Mouse (Mus musculus) adrenal gland, postnatal 25 days (tissue): Measurements from ENCODE around the gene Itpr1. TPM values are rescaled to one million over a fixed set of nuclear protein-coding genes. Genes with fewer than 3 reads are reported as not detected.

Source experiments
- DNase-seq: peaks from one replicate; pipeline ENCODE4 v3.0.0; 2021; ENCODE audit warnings: mixed read lengths
- total RNA-seq: library from RNA; stranded (reverse); gene quantifications from 2 replicates; pipeline ENCODE4 v1.2.3, GENCODE M21; 2021

Gene Itpr1
- total RNA-seq, 1 experiment from 2014 or later: 168 TPM

DNA sequence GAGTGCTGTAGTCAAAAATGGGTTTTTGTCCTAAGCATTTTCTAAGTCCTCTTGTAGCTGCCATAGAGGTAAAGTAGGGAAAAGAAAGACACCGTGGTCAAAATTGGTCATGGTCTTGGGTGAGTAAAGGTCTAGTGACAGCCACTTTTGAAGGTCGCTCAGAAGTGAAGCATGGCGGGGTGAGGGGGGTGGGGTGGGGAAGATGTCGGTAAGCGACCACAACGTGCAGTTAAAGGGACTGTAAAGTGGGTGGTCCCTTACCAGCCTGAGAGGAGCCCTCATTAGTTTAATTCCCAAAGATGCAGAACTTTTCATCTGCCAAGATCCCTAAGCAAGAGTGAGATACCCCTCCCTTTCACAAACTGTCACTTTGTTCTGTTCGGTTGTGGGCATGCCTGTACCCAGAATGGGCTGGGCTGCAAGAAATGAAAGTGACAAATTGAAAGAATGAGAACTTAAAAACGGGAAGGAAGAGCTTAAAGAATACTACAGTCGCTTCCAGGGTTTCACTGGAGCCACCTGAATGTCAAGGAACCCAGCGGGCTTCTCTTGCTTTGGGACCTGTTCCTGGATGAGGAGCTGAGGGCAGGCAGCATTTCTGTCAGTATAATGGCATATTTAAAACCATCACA is 1.5 kb downstream of the Itpr1 start:
- DNase-seq: no peak

DNA sequence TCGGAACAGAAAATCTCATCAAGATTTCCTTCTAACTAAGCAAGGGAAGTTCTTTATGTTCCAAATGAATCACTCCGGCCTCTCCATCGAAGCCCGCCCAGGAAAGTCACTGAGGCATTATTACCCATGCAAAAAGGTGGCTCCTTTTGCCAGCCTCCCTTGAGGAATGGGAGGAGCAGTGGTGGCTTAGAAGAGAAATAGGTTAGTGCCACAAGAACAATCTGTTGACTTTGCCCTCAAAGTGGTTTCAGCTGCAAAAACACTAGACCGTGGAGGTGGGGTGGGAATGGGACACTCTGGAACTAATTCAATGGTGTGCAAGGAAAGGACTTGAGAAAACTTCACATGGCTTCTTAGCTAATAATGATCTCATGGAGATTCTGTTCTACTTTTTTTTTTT is 3.2 kb downstream of the Itpr1 start:
- no peak for DNase-seq

DNA sequence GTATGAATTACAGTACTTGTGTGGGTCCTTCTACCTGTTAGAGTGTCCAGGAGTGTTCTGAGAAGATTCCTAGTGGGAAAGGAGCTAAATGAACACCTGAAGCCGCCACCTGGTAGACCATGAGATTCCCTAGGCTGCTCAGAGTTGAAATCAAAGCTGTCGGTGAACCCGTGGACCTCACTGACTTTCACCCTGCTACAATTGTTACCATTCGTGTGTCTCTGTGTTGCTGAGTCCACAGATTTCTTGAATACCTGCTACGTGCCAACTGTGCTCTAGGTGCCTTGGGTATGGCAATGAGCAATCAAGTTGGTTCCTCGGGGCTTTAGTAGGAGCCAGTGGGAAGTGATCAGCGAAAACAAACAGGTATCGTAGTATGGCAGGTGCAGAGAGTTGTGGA is 3.9 kb downstream of the Itpr1 start:
- DNase-seq: no peak

DNA sequence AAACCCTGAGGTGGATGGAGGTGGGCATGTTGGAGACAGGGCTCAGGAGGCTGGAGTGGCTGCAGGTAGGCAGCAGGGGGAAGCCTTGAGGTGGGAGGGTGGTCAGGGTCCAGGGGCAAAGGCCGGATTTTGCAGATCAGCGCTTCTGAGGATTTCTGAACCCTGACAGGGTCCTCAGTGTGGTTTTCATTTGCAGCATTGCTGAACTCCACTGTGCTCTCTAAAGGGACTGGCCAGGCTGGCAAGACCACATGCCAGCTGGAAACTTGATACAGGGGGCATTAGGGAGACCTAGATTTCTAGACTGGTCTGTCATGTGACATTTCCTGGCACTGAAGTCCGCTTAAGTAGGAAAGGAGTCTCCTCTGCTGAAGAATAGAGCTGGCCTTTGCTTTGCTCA is 5.1 kb downstream of the Itpr1 start:
- no peak for DNase-seq

DNA sequence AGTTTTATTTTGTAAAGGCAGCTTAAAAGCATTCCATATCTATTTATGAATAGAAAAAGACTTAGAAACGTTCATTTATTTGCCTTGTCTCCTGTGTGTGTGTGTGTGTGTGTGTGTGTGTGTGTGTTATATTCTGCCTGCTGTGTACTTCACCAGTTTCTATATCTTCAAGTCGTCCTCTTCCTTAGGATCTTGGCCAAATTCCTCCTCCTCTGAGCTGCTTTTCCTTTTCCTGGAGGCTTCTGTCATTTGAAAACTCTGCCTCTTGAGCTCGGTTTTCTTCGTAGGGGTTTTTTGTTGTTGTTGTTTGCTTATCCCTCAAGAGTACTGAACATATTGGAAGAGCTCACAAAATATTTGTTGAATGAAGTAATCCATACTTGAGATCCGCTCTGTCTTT is 9.5 kb downstream of the Itpr1 start:
- no peak for DNase-seq

DNA sequence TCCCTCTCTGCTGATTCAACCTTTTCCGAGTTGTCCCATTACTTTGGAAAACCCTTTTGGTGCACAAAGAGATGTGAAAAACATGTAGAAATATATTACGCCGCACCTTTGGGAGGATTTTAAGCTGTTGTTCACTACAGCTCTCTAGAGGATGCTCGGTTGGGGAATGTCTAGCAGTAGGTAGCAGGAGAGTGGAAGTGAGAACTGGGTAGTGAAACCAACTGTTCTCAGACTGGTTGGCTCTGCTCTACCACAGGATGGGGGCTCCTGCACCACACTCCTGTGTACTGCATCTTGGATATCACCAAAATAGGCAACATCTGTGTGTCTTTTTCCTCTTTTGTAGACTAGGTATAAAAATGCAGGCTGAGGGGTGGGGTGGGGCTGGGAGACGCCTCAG is 10.0 kb downstream of the Itpr1 start:
- DNase-seq: no peak

DNA sequence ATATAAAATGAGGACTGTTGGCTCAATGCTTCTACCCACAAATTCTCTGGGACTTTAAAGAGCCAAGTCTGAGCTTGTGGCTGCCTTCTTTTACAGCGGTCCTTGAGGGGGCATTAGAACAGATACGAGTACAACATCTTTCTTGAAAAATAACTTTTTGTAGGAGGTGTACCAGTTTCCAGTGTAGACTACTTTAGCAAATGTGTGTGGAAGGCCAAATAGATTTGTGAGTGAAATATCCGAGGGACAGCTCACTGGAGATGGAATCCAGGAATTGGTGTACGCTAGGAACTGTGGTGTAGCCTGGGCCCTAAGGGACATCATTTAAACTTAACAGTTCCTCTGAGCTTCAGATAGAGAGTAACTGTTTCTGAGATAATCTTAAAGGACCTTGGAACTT is 11.5 kb downstream of the Itpr1 start:
- no peak for DNase-seq

DNA sequence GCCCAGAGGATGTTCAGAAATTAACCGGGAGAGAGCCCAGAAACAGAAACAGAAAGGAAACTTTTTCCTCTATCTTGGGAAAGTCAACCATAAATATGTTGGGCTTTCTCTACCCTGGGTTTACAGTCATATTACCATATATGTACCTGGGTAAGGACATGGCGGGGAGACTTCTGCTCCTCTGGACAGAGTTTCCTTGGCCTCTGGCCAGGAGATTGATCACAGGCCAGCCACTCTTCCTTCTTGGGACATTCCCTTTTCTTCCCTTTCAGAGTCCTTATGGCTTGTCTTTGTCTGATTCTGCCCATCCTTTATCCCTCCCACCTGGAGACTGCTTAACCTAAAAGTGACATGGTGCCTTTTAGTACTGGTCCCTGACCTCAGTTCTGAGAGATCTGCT is 12.1 kb downstream of the Itpr1 start:
- DNase-seq: no peak

DNA sequence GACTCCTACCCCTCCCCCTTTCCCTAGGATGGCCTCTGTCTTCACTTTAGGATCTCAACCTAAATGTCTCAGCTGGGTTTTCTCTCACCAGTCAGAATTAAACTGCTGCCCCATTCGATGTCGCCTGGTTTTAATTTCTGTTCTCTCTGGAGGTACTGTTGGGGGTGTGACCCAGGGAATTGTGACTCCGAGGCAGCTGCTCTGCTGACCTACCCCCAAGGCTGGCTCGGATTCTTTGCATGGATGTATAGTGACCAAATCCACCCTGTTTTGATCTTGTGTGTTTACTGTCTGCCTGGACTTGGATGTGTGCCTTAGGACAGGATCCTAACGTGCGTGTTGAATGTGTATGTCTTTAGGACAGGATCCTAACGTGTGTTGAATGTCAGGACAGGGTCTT is 13.3 kb downstream of the Itpr1 start:
- no peak for DNase-seq

DNA sequence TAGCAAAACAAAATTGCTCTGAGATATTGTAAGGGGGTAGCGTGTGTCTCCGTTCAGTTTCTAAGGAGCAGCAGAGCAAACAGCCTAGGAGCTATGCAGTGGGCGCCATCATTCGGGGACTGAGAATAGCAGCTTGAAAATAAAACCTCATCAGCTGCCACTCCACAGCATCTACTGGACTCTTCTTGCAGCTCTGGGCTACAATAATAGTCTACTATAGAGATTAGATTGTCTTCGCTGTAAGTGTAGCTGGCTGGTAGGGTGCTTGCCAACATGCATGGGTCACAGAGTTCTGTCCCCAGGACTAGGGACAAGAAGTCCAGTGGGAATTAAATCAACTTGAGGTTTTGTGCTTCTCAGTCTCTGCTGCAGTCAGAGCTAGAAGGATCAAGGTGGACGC is 14.6 kb downstream of the Itpr1 start:
- no peak for DNase-seq

DNA sequence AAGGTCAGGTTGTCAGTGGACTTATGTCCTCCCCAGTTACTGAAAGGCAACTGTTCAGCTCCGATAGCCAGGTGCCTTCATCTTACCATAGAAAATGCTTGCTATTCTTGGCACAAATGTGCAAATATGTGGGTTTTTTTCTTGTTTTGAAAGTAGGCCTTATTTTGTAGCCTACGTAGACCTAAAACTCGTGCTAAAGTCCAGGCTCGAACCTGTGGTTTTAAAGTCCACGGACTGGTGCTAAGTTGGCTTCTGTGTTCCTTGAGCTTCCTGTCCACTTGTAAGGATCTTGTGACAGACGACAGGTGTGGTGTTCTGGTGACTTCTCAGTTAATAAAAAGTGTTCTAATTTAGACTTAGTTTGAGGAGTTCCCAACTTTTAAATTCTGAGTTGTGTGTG is 15.2 kb downstream of the Itpr1 start:
- DNase-seq: no peak

DNA sequence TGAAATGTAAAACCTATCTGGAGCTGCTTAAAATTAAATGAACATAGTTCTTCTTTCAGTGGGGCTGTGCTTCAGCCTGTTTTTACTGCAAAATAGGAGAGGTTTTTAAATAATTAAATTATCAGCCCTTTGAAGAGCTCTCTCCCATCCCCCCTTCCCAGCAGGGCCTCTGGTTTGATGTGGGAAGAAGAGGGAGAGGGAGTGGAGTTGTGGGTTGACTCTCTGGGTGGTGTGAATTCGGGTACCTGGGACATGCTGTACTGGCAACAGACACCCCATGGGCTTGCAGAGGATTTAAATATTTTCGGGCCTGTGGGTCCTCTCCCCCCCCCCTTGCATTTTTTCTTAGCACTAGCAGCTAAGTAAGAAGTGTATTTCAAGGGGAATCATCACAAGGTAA is 15.7 kb downstream of the Itpr1 start:
- no peak for DNase-seq

DNA sequence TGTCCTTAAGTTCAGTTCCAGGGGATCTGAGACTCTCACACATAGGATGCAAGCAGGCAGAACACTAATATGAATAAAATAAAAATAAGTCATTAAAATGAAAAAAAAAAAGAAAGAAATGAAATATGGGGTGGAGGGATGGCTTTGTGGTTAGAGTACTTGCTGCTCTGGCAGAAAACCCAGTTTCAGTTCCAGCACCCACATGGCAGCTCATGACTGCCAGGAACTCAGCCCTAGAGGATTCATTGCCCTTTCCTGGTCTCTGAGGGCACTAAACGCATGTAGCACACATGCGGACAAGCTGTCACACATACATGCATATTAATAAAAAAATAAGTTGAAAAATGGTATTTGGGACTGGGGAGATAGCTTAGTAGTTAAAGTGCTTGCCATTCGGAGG is 17.7 kb downstream of the Itpr1 start:
- DNase-seq: no peak

DNA sequence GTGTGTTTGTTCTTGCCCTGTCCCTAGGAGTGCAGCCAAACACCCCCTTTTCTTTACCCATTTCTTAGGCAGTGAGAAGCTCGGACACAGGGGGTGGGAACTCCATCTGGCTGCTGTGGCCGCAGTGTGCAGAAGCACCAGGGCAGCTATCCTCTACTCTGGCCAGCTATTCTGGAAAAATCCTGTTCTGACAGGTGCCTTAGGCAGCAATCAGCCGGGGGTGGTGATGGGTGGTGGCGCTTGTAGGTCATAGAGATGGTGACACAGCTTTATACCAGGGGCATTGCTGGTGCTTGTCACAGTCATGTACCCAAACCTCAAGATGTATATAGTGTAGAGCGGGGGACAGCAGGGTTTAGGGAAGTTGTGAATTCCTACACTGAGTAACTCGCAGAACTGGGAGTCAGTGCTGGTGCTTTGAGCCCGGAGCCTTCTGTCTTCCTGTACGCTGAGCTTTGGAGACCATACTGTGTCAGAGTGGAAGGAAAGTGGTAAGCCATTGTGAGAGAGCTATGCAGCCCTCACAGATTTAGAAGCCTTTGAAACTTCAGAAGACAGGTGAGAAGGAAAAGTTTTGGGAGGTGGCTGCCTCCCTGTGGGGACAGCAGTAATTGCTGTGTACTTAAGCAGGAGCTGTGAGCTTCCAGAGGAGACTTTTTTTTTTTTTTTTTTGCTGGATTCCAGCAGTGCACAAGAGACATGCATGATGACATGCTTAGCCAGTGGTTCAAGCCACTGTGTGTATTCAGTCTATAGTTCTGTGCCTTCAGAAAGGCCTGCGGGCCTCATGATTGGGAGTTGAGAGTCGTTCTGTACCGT is 19.2 kb downstream of the Itpr1 start:
- no peak for DNase-seq

DNA sequence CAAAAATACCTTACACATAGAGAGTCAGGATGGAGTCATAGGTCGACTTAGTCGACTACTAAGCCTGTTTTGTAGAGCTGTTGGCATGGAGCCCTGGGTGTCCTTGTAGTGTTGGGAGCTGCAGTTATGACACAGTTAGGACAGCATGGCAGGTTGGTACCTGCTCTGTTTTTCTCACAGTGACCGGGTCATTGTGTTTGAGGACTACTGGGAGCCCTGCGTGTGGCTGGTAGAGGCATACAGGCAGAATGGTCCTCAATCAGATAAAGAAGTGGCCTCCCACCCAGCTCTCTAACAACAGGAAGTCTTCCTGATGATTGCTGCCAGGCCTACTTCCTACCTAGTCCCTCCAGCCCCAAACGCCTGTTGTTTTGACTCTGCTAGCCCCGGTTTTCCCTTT is 20.2 kb downstream of the Itpr1 start:
- peak; percentile 88 for DNase-seq

DNA sequence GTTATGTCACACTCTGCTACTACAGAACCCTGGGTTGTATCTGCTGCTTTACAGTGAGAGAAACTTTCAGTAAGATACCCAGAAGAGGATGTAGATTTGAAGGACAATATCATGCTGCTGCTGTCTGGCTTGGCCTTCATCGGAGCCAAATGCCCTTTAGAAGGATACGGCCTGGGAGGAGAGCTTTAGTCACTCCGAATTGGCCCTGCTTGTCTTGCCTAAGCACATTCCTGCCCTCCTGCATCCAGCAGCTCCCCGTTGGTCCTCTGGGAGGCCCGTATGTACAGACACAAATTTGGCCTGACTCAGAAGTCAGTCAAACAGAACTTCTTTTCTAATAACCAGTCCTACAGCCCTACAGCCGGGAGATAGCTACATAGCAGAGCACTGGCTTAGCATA is 21.6 kb downstream of the Itpr1 start:
- peak; percentile 31 for DNase-seq

DNA sequence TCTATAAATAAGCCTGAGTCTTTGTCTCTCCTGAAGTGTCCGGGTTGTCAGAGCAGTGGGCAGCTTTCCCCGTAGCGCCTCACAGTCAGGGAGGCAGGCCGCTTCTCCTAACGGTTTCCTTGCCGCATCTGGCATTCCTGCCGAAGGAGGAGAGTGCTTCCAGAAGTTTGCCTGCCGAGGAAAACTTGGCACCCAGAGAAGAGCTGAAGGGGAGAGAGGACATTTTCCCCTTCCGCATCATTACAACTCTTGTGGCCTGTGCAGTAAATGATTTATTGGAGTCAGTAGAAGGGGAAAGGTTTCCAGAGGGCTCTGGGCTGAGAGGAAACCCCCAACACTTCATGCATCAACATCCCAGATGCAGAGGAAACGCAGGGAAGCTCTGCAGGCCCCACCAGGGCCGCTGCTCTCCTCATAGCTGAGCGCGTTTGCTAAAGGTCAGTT is 22.8 kb downstream of the Itpr1 start:
- no peak for DNase-seq

DNA sequence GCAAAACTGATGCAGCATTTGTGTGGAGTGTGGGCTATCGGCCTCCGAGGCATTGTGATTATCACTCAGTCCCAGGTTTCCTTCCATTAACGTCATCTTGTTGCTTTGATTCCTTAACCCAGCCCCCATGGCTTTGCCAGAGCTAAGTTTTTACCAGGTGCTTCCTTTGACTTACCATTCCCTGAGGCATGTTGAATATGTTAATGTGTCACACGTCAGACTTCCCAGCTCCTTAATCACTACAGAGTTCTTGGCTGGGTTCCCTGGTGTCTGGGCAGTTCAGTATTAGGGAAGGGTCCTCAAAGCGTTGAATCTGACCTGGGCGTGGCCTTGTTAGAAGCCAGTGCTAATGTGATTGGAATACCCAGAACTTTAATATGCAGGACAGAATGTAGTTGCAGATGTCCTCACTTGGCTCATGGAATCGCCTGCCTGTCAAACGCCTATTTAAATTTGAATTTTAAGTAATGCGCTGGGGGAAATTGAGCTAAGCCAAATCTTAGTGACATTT is 23.6 kb downstream of the Itpr1 start:
- DNase-seq: no peak

DNA sequence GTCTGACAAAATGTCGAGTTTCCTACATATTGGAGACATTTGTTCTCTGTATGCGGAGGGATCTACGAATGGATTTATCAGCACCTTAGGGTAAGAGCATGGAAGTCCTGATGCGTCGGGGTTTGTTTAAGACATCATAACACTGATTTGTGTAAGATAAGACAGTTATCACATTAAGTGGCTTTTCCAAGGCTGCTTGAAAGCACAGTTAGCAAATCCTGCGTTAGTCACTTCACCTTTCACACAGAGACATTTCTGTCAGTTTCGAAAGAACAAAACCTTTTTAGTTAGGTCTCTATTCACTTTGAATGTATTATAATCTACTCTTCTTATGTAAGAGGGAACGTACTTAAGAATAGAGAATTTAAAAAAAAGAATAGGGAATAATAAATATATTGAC is 24.1 kb downstream of the Itpr1 start:
- DNase-seq: no peak

DNA sequence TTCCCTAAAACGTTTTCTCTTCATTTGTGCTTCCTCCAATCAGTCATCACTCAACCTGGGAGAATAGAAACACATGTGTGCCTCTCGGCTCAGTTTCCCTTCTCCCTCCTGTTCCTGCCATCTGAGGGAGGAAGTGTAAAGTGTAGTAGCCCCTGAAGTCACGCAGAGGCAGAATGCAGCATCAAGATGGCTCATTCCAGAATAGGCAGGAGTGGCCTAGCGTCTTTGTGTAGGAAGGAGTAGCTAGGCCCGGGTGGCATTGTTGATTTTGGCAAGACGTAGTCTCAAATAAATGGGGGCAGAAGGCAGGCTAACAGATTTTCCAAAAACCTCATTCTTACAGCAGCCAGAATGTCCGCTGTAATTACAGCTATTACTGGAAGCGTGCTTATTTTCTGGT is 24.7 kb downstream of the Itpr1 start:
- no peak for DNase-seq

DNA sequence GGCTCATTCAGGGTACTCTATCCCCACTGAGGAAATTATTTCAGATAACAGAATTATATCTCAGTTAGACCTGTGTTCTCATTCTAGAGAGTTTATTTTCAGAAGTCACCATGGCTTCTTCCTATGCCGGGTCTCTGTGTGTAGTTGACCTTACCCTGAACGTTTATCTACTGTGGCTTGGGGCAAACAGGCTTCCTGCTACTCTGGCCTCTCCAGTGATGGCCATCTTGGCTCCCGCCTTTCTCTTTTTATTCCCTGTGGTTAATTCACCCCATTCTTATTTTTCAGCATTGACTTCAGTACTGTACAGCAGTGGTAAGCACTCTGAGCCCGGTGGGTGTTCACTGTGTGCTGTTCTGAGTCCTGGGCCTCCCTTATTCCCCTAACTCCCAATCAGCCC is 25.1 kb downstream of the Itpr1 start:
- DNase-seq: no peak

DNA sequence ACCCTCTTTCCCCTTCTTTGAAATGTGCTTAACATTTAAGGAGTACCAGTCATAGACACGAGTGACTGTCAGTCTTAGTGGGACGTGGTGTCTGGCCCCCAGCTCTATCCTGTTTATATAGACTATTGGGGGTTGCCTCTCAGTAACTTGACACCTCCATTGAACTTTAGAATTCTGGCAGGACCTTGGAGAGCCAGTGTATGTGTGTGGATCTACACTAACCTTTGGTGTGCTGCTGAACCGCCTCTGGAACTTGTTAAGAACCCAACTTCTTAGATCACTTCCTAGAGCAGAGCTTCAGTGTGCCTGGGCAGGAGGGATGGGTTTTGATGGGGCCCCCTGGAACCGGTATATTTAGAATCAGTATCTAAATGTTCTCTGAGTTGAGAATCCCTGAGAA is 26.2 kb downstream of the Itpr1 start:
- DNase-seq: no peak

DNA sequence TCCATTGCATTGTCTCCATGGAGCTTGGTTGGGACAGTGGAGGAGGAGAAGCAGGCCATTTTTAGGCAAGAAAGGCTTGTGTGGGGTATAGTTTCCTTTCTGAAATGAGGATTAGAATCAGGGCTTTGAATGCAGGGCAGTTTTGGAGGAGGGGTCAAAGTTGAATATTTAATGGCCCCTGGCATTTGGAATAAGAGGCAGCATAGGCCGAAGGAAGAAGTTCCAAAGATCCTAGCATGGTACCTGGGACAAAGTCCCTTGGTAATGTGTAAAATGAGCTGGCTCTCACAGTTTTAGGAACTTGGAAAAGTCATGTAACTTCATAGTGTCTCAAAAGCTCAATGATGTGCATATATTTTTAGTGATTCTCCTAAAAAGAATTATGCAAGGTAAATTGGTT is 27.1 kb downstream of the Itpr1 start:
- no peak for DNase-seq

DNA sequence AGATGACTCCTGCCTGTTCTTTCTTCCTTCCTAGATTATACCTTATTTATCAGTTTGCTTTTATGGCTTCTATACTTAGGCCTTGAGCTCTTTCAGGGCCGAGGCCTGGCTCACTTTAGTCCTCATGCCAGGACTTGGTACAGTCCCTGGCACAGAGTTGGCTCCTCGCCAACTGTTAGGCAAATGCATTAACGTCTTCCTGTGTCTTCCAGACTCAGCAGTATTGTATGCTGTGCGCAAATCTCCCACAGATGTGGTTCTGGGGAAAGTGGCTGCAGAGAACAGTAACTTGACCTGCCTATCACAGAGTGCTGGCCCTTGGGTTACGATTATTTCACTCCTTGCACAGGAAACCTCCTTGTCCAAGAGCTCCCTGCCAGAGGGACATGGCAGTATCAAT is 27.9 kb downstream of the Itpr1 start:
- peak; percentile 42 for DNase-seq
